Mouse (Mus musculus) intestine, embryonic 14.5 days (tissue): ENCODE measurements around the gene Cldn10. TPM values are rescaled to one million over a fixed set of nuclear protein-coding genes. Genes with fewer than 3 reads are reported as not detected.
"Not testable (repeated sequence)": the region's sequence is repeated elsewhere in the genome, so short reads cannot be mapped to it uniquely, and the experiment has no call there.

Source experiments
- ATAC-seq: fragments of 200-750 bp; cut with Nextera tagmentation; replicated peaks from 2 replicates; pipeline ENCODE4 v1.8.0; 2017; ENCODE audit warnings: low read depth, moderate number of reproducible peaks, moderate TSS enrichment, moderate library complexity; ENCODE audit not compliant: low FRiP score, low TSS enrichment
- DNase-seq: peaks from one replicate; pipeline ENCODE4 v3.0.0-alpha.2; 2018; ENCODE audit warnings: low spot score
- H3K27ac ChIP-seq: fragments of 300-500 bp; sonication (generic); 2 replicates; pipeline ENCODE4 v1.5.1; 2014; ENCODE audit warnings: low read depth, mild to moderate bottlenecking, control low read depth
- H3K27me3 ChIP-seq: fragments of 300-500 bp; sonication (generic); replicated peaks from 2 replicates; pipeline ENCODE4 v1.6.1; 2014; ENCODE audit warnings: low read length, control low read depth; ENCODE audit not compliant: control insufficient read depth, insufficient read depth
- H3K36me3 ChIP-seq: fragments of 300-500 bp; sonication (generic); 2 replicates; pipeline ENCODE4 v1.6.1; 2014; ENCODE audit warnings: low read length, control low read depth; ENCODE audit not compliant: control insufficient read depth, insufficient read depth
- H3K4me1 ChIP-seq: fragments of 300-500 bp; sonication (generic); replicated peaks from 2 replicates; pipeline ENCODE4 v1.6.1; 2014; ENCODE audit warnings: low read length, control low read depth, mixed read lengths; ENCODE audit not compliant: control insufficient read depth, insufficient read depth
- H3K4me2 ChIP-seq: fragments of 300-500 bp; sonication (generic); 2 replicates; pipeline ENCODE4 v1.6.1; 2014; ENCODE audit warnings: low read length
- H3K4me3 ChIP-seq: fragments of 300-500 bp; sonication (generic); 2 replicates; pipeline ENCODE4 v1.5.1; 2014; ENCODE audit warnings: low read depth, low read length, control low read depth, mixed read lengths
- H3K9ac ChIP-seq: fragments of 300-500 bp; sonication (generic); 2 replicates; pipeline ENCODE4 v1.6.1; 2014; ENCODE audit warnings: mild to moderate bottlenecking, low read length
- H3K9me3 ChIP-seq: fragments of 300-500 bp; sonication (generic); 2 replicates; pipeline ENCODE4 v1.6.1; 2016; ENCODE audit warnings: low read length, control low read depth; ENCODE audit not compliant: control insufficient read depth
- WGBS: fragments of 180-500 bp; shearing (Covaris S2); extraction: QIAGEN DNeasy Blood & Tissue Kit; methylation state at CpG from one replicate; pipeline ENCODE4 v1.1.7; 2014; 5-methylcytosine and 5-hydroxymethylcytosine counted together
- polyA plus RNA-seq: library from polyadenylated mRNA; unstranded; fragments of >200 nt; fragmentation: Nextera tagmentation; extraction: Ambion mirVana; gene quantifications from 2 replicates; pipeline ENCODE4 v1.2.1, GENCODE M21; 2014

Gene Cldn10
- polyA plus RNA-seq, 1 experiment from 2014 or later, result 14.2 TPM

- not testable (repeated sequence) for H3K27me3 ChIP-seq, H3K4me1 ChIP-seq, H3K36me3 ChIP-seq, H3K9ac ChIP-seq, H3K4me2 ChIP-seq, ATAC-seq, H3K9me3 ChIP-seq, H3K4me3 ChIP-seq, H3K27ac ChIP-seq, DNase-seq
- 96% methylated on average over 13 of the region's 13 CpGs for WGBS
Observed at GRCm38 (mm10) chr14:118763362-118763761, 24.3 kb upstream of the Cldn10 start.

- H3K27ac ChIP-seq, result no peak overlapping the region
- no peaks in the 10 kb centered on the region for H3K9me3 ChIP-seq
- no peak for DNase-seq
- 0 out of 2 replicates have a peak, but pooled peaks have one; percentile 53 for ATAC-seq
- H3K9ac ChIP-seq, result no peak overlapping the region
- no peaks in the 10 kb centered on the region for H3K27me3 ChIP-seq
- H3K4me3 ChIP-seq, result no peak overlapping the region
- H3K4me2 ChIP-seq, result no peak overlapping the region
- no peaks in the 10 kb centered on the region for H3K4me1 ChIP-seq
- no peaks in the 10 kb centered on the region for H3K36me3 ChIP-seq
- WGBS, result 53% methylated on average over 9 of the region's 9 CpGs
Observed at GRCm38 (mm10) chr14:118763917-118764495, 23.7 kb upstream of the Cldn10 start.

GRCm38 (mm10) chr14:118765306-118765705 is 22.4 kb upstream of the Cldn10 start:
- H3K4me3 ChIP-seq, result no peak overlapping the region
- no peaks in the 10 kb centered on the region for H3K36me3 ChIP-seq

GRCm38 (mm10) chr14:118765951-118766350 is 21.8 kb upstream of the Cldn10 start:
- 61% methylated on average over 7 of the region's 7 CpGs for WGBS
- H3K4me2 ChIP-seq, result no peak overlapping the region
- H3K9me3 ChIP-seq, result no peaks in the 10 kb centered on the region
- ATAC-seq (no peak), DNase-seq (no peak)
- H3K36me3 ChIP-seq, result no peaks in the 10 kb centered on the region
- no peak overlapping the region for H3K9ac ChIP-seq
- no peak overlapping the region for H3K27ac ChIP-seq
- no peak overlapping the region for H3K4me3 ChIP-seq
- H3K27me3 ChIP-seq, result no peaks in the 10 kb centered on the region
- H3K4me1 ChIP-seq, result no peaks in the 10 kb centered on the region

More at GRCm38 (mm10) chr14:118765306-118765705, 22.4 kb upstream of the Cldn10 start:
- Histone ChIP-seq H3K27me3 (no peaks in the 10 kb centered on the region), H3K9me3 (no peaks in the 10 kb centered on the region), H3K4me2 (no peak overlapping the region), H3K27ac (no peak overlapping the region), H3K4me1 (no peaks in the 10 kb centered on the region), H3K9ac (no peak overlapping the region)
- no peak for ATAC-seq
- 84% methylated on average over 7 of the region's 7 CpGs for WGBS
- no peak for DNase-seq

GRCm38 (mm10) chr14:118766368-118766767 is 21.3 kb upstream of the Cldn10 start:
- Histone ChIP-seq H3K36me3 (no peaks in the 10 kb centered on the region), H3K4me3 (no peak overlapping the region), H3K4me2 (no peak overlapping the region), H3K4me1 (no peaks in the 10 kb centered on the region), H3K9me3 (no peaks in the 10 kb centered on the region), H3K27ac (no peak overlapping the region), H3K9ac (no peak overlapping the region), H3K27me3 (no peaks in the 10 kb centered on the region)
- DNase-seq (no peak), ATAC-seq (no peak)
- 52% methylated on average over 5 of the region's 5 CpGs for WGBS

- H3K9me3 ChIP-seq, result no peaks in the 10 kb centered on the region
- no peak overlapping the region for H3K27ac ChIP-seq
- WGBS, result 35% methylated on average over 14 of the region's 14 CpGs
- ATAC-seq, result peak; percentile 82
- DNase-seq, result peak; percentile 83
- H3K27me3 ChIP-seq, result no peaks in the 10 kb centered on the region
- no peak overlapping the region for H3K4me2 ChIP-seq
- H3K9ac ChIP-seq, result no peak overlapping the region
- H3K4me1 ChIP-seq, result no peaks in the 10 kb centered on the region
- H3K4me3 ChIP-seq, result no peak overlapping the region
- no peaks in the 10 kb centered on the region for H3K36me3 ChIP-seq
Observed at GRCm38 (mm10) chr14:118767673-118768353, 19.9 kb upstream of the Cldn10 start.

- DNase-seq, result no peak
- no peaks in the 10 kb centered on the region for H3K9me3 ChIP-seq
- H3K27me3 ChIP-seq, result no peaks in the 10 kb centered on the region
- no peak for ATAC-seq
- WGBS, result 51% methylated on average over 17 of the region's 17 CpGs
- no peak overlapping the region for H3K4me2 ChIP-seq
- H3K27ac ChIP-seq, result no peak overlapping the region
- no peaks in the 10 kb centered on the region for H3K36me3 ChIP-seq
- H3K4me3 ChIP-seq, result no peak overlapping the region
- no peaks in the 10 kb centered on the region for H3K4me1 ChIP-seq
- no peak overlapping the region for H3K9ac ChIP-seq
Observed at GRCm38 (mm10) chr14:118768354-118768713, 19.4 kb upstream of the Cldn10 start.

GRCm38 (mm10) chr14:118773668-118774067 is 14.0 kb upstream of the Cldn10 start:
- ATAC-seq (no peak; the same call in 1 of the 2 replicates), DNase-seq (no peak)
- WGBS, result 86% methylated on average over 3 of the region's 3 CpGs
- no peaks in the 10 kb centered on the region for H3K27me3 ChIP-seq
- no peak overlapping the region for H3K27ac ChIP-seq
- H3K4me3 ChIP-seq, result no peak overlapping the region
- H3K36me3 ChIP-seq, result no peaks in the 10 kb centered on the region
- H3K4me1 ChIP-seq, result no peaks in the 10 kb centered on the region
- H3K4me2 ChIP-seq, result no peak overlapping the region
- H3K9me3 ChIP-seq, result no peaks in the 10 kb centered on the region
- H3K9ac ChIP-seq, result no peak overlapping the region
